Mouse (Mus musculus) left cerebral cortex, adult 18-20 months (tissue): ENCODE data around the gene Chordc1. TPM values are rescaled to one million over a fixed set of nuclear protein-coding genes. Genes with fewer than 3 reads are reported as not detected.
"Not testable (repeated sequence)": the region's sequence is repeated elsewhere in the genome, so short reads cannot be mapped to it uniquely, and the experiment has no call there.

Source experiments
- DNase-seq, 2 experiments: peaks; one replicate each; pipeline ENCODE4 v3.0.0; 2021 to 2022; ENCODE audit warnings: low spot score in 2 of 2, mixed read lengths in 1 of 2
- long read RNA-seq, 2 experiments: library from polyadenylated mRNA; stranded (forward); transcript quantifications; one replicate each; pipeline ENCODE4 v2.0.0; 2021
- total RNA-seq, 2 experiments: library from RNA; stranded (reverse); gene quantifications; 2 replicates each; pipeline ENCODE4 v1.2.3; 2021

Gene Chordc1
- 100 to 1,000 TPM; 102 to 104 TPM for total RNA-seq
- long read RNA-seq, experiment 1, full-length matches to known transcripts, result 116 of 140 reads
- long read RNA-seq, experiment 1, partial matches to known transcripts, result 4 of 140 reads
- long read RNA-seq, experiment 1, other reads (novel, unspliced or antisense), result 20 of 140 reads
- long read RNA-seq, experiment 2, full-length matches to known transcripts, result 68 of 86 reads
- long read RNA-seq, experiment 2, partial matches to known transcripts, result 1 of 86 reads
- long read RNA-seq, experiment 2, other reads (novel, unspliced or antisense), result 17 of 86 reads

DNA sequence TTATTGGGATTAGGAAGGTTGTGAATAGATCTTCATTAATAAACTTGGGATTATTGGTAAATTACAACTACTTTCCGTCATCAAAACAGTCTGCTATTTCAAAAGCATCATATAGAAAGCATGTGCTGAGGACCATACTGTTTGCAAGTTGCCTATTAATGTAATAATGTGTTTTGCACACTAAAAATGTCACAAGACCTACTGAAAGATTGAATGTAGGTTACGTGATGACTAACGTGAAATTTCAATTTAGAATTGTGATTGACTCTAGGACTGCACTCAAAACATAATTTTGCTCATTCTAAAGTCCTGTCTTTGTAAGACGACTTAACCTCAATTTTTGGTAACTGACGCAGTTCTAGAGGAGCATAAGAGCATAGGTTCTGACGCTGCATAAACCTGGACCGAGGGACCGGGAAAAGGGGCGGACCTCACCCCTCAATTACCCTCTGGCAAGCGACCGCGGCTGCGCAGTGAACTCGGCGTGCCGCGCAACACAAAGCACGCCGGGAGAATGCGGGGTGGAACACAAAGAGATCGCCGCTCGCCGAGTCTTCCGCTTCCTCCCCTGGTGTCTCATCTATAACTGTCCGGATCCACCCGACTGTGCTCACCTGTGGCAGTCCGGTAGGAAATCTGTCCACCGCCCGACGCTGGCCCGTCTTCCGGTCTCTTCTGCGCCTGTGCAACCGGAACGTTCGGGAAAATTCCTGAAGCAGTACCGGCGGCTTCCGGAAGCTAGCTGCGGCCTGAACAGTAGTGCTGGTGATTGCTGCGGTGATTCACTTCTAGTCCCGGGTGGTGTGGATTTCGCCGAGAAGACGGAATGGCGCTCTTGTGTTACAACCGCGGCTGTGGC, at the start of gene Chordc1:
Chordc1 (plus strand) TSS at position 555 of the 859 bp plus-strand sequence.
- peak; percentile 95 to 96 for DNase-seq

DNA sequence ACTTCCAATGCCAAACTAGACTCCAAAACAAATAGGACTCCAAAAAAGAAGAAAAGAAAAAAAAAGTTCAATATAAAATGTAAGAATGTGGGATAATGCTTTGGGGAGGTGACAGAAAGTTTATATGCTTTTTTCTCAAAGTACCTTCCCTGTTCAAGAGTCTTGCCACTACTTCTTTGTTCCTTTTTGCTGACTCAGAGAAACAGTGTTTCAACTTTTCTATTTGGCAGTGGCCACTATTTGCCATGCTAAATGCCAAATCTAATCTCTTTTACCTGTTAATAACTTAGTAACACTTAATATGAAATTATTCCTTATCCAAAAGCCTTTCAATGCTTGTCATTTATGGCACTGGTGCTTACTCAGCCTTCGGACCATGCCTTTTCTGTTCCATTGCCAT, 16.0 kb upstream of the Chordc1 start:
- no peak for DNase-seq

DNA sequence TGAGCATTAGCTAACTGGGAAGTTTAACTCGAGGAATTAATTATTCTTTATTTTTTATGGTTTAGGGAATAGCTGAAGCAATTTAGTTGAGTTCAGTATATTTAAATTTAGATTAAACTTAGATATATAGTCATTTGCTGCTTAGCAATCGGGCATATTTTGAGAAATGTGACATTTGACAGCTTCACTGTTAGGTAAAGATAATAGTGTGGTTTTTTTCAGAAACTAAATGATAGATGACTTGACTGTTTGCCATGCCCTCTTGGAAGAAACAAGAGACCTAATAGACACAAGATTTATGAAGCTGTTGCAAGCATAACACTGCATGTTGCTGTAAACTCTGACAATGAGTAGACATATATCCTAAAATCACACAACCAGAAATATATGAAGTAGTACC, 15.1 kb upstream of the Chordc1 start:
- DNase-seq, result no peak

GRCm38 (mm10) chr9:18277497-18277896, 14.4 kb upstream of the Chordc1 start:
- no peak for DNase-seq

DNA sequence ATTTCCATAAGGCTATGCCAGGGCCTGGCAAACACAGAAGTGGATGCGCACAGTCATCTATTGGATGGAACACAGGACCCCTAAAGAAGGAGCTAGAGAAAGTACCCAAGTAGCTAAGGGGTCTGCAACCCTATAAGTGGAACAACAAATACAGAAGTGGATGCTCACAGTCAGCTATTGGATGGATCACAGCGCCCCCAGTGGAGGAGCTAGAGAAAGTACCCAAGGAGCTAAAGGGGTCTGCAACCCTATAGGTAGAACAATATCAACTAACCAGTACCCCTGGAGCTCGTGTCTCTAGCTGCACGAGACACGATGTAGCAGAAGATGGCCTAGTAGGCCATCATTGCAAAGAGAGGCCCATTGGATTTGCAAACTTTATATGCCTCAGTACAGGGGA, 13.2 kb upstream of the Chordc1 start:
- DNase-seq, result not testable (repeated sequence)

GRCm38 (mm10) chr9:18292443-18292922, 558 bp downstream of the Chordc1 start:
- DNase-seq, result no peak

DNA sequence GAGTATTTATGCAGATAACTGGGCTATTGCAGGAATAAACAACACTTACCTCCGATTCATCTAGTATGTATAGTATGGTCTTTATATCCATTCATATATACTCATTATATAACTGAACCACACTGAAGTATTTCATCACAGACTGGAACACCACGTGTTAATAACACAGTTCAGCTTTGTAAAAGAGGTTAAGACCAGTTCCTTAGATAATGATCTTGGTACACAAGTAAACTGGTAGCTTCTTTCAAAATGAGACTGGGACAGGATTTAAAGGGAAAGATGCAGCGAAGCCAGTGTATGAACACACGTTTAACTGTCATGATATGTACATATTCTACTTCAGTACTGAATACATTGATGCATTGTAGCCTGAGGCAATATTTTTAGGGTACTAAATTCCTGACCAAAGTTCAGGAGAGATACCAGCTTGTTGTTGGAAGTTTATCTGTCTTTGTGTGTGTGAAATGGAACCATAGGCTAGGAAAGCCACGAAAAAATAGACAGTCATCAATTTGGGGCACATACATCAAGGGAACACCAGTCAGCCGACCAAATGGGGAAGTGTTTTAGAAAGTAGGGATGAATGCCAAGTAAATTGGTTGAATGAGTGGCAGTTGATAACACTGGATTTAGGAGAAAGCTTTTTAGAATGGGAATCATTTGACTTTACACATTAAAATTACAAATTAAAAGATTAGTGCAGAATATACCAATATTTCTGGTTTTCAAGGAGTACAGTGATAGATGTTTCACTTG, 1.3 kb downstream of the Chordc1 start:
- no peak for DNase-seq

GRCm38 (mm10) chr9:18298301-18298700, 6.4 kb downstream of the Chordc1 start:
- no peak for DNase-seq

DNA sequence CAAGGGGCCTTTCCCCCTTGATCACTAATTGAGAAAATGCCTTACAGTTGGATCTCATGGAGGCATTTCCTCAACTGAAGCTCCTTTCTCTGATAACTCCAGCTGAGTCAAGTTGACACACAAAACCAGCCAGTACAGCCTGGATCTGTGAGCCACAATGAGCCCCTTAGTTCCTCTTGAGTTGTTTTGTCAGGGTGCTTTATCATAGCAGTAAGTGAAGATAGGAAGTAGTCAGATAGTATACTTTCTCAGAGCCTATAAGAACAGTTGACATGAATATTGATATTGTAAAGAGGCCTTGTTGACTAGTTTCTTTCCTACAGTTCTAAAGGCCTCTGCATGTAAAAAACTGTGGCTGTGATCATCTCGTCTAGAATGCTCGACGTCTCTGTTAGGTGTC, 28.1 kb downstream of the Chordc1 start:
- no peak for DNase-seq

Other genes with a start within 250 kb of the Chordc1 start
- under 1 TPM; 0.53 to 0.96 TPM for gene Naalad2, start 110.9 kb downstream of the Chordc1 start, total RNA-seq
- not detected for gene Ubtfl1, start 112.3 kb downstream of the Chordc1 start, total RNA-seq
- not detected for gene Mbd3l2, start 138.5 kb downstream of the Chordc1 start, total RNA-seq
- gene Zfp558, start 186.1 kb downstream of the Chordc1 start, total RNA-seq, result 1 to 10 TPM; 1.9 to 2.7 TPM
- gene Mbd3l1, start 186.2 kb downstream of the Chordc1 start, total RNA-seq, result not detected